Mouse (Mus musculus): ENCODE measurements around the gene Pip5k1a. TPM values are rescaled to one million over a fixed set of nuclear protein-coding genes. Genes with fewer than 3 reads are reported as not detected.

Gene Pip5k1a
- total RNA-seq, 2 experiments from 2014 or later, result 62.3 to 64.0 TPM

Small RNAs within 50 kb of the gene (microRNA-seq; reads per million reads assigned to microRNA genes)
- 0 reads per million in 2 experiments for gene Mir8099-1

Other genes with a start within 250 kb of the Pip5k1a start
- gene Psmb4, start 220.0 kb downstream of the Pip5k1a start, total RNA-seq (2021), result 100 to 1,000 TPM; 275 to 292 TPM
- 10 to 100 TPM in 1 of 2 experiments, 1 to 10 TPM in 1; 9.2 to 10.2 TPM for gene Selenbp1, start 173.9 kb downstream of the Pip5k1a start, total RNA-seq (2021)
- 10 to 100 TPM; 23.6 to 26.2 TPM for gene Rfx5, start 152.9 kb downstream of the Pip5k1a start, total RNA-seq (2021)
- 10 to 100 TPM; 55.3 to 61.2 TPM for gene Pi4kb, start 132.2 kb downstream of the Pip5k1a start, total RNA-seq (2021)
- 10 to 100 TPM; 20.3 to 22.4 TPM for gene Zfp687, start 91.5 kb downstream of the Pip5k1a start, total RNA-seq (2021)
- 100 to 1,000 TPM; 148 to 177 TPM for gene Psmd4, start 64.3 kb downstream of the Pip5k1a start, total RNA-seq (2021)
- gene Vps72, start 4.1 kb upstream of the Pip5k1a start, total RNA-seq (2021), result 10 to 100 TPM; 43.9 to 46.0 TPM
- gene Tmod4, start 17.5 kb upstream of the Pip5k1a start, total RNA-seq (2021), result 1 to 10 TPM in 1 of 2 experiments, under 1 TPM in 1; 0.96 to 1.1 TPM
- gene Scnm1, start 27.1 kb upstream of the Pip5k1a start, total RNA-seq (2021), result 10 to 100 TPM; 49.5 to 50.4 TPM
- 10 to 100 TPM; 16.8 to 18.1 TPM for gene Lysmd1, start 27.2 kb upstream of the Pip5k1a start, total RNA-seq (2021)
- 1 to 10 TPM; 1.2 to 1.6 TPM for gene Tnfaip8l2, start 35.4 kb upstream of the Pip5k1a start, total RNA-seq (2021)
- 10 to 100 TPM; 36.1 to 41.0 TPM for gene Sema6c, start 53.5 kb upstream of the Pip5k1a start, total RNA-seq (2021)
- gene Gabpb2, start 111.0 kb upstream of the Pip5k1a start, total RNA-seq (2021), result 10 to 100 TPM; 13.9 to 18.1 TPM
- 10 to 100 TPM; 72.0 to 73.0 TPM for gene Cdc42se1, start 121.8 kb upstream of the Pip5k1a start, total RNA-seq (2021)
- 100 to 1,000 TPM; 285 to 326 TPM for gene Mllt11, start 125.2 kb upstream of the Pip5k1a start, total RNA-seq (2021)
- under 1 TPM in 1 of 2 experiments, not detected in 1; 0.32 TPM for gene Gm128, start 134.7 kb upstream of the Pip5k1a start, total RNA-seq (2021)
- under 1 TPM; 0.56 to 0.65 TPM for gene Bnipl, start 144.3 kb upstream of the Pip5k1a start, total RNA-seq (2021)
- gene Mindy1, start 174.4 kb upstream of the Pip5k1a start, total RNA-seq (2021), result 10 to 100 TPM; 19.3 to 19.4 TPM
- 10 to 100 TPM; 19.8 to 22.2 TPM for gene Prune1, start 175.1 kb upstream of the Pip5k1a start, total RNA-seq (2021)
- 1 to 10 TPM in 1 of 2 experiments, under 1 TPM in 1; 0.94 to 1.4 TPM for gene Anxa9, start 200.2 kb upstream of the Pip5k1a start, total RNA-seq (2021)
- 10 to 100 TPM; 59.4 to 62.9 TPM for gene Cers2, start 207.9 kb upstream of the Pip5k1a start, total RNA-seq (2021)